Mouse (Mus musculus): ENCODE measurements around the gene Arl6ip1.

Gene Arl6ip1

GRCm38 (mm10) chr7:118115877-118116568 lies 13.4 kb downstream of the Arl6ip1 start, which contains the start of gene Rps15a:
TSS of gene Rps15a (minus strand) at chr7:118116188.
- DNase-seq = peak; percentile 95 to 98

- DNase-seq = no peak
These were observed 14.0 kb downstream of the Arl6ip1 start for GRCm38 (mm10) chr7:118115533-118115876.

GRCm38 (mm10) chr7:118113541-118114297 lies 15.7 kb downstream of the Arl6ip1 start:
- DNase-seq = no peak

GRCm38 (mm10) chr7:118111128-118111527 lies 18.3 kb downstream of the Arl6ip1 start:
- DNase-seq = no peak

- DNase-seq = no peak
These were observed 21.8 kb downstream of the Arl6ip1 start for GRCm38 (mm10) chr7:118107671-118108070.

- no peak for DNase-seq
These were observed 24.9 kb downstream of the Arl6ip1 start for GRCm38 (mm10) chr7:118104458-118105052.

GRCm38 (mm10) chr7:118103462-118104379 lies 25.7 kb downstream of the Arl6ip1 start:
- no peak for DNase-seq

- no peak for DNase-seq
These were observed 26.6 kb downstream of the Arl6ip1 start for GRCm38 (mm10) chr7:118102678-118103461.

- DNase-seq = peak; percentile 25 to 35
These were observed 27.2 kb downstream of the Arl6ip1 start for GRCm38 (mm10) chr7:118102231-118102630.

- no peak for DNase-seq
These were observed 31.8 kb downstream of the Arl6ip1 start for GRCm38 (mm10) chr7:118097615-118098014.

- no peak for DNase-seq
These were observed 49.5 kb downstream of the Arl6ip1 start for GRCm38 (mm10) chr7:118079987-118080386.

GRCm38 (mm10) chr7:118079097-118079496 lies 50.4 kb downstream of the Arl6ip1 start:
- DNase-seq = no peak

All from cerebellum, postnatal 36 days (tissue).